Mouse (Mus musculus) neutrophil, adult 65 days (primary cell): ENCODE results near the gene Rgs17. TPM values are rescaled to one million over a fixed set of nuclear protein-coding genes. Genes with fewer than 3 reads are reported as not detected.

Experiments used
- total RNA-seq: library from RNA; stranded (reverse); gene quantifications from 2 replicates; pipeline ENCODE4 v1.2.4, GENCODE M21; 2023

The Rgs17 gene
- not detected in 2 replicates for total RNA-seq

DNA sequence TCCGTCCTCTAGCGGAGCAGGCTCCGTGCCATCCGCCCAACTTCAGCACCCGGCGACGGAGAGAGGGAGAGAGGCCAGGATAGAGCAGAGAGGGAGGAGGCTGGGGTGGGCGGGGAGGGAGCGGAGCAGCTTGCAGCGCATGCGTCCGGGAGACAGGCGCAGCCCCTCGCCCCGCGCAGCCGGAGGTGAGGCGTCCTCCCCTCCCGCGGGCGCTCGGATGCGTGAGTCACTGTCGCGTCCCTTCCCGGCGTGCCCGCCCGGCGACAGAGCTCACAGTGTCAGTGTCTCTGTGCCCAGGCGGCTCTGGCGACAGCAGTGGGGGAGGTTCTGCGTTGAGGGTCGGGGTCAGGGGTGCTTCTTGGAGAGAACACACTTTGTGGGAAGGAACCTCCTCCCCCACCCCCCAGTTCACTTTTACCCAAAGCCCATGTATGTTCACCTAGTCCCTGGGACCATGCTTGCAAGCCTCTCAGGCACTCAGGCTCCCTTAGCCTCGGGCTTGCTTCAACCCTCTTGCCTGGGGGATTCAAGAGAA is at the start of gene Rgs17:
Gene Rgs17 (minus strand): TSS at position 107 of the 535 bp plus-strand sequence.

DNA sequence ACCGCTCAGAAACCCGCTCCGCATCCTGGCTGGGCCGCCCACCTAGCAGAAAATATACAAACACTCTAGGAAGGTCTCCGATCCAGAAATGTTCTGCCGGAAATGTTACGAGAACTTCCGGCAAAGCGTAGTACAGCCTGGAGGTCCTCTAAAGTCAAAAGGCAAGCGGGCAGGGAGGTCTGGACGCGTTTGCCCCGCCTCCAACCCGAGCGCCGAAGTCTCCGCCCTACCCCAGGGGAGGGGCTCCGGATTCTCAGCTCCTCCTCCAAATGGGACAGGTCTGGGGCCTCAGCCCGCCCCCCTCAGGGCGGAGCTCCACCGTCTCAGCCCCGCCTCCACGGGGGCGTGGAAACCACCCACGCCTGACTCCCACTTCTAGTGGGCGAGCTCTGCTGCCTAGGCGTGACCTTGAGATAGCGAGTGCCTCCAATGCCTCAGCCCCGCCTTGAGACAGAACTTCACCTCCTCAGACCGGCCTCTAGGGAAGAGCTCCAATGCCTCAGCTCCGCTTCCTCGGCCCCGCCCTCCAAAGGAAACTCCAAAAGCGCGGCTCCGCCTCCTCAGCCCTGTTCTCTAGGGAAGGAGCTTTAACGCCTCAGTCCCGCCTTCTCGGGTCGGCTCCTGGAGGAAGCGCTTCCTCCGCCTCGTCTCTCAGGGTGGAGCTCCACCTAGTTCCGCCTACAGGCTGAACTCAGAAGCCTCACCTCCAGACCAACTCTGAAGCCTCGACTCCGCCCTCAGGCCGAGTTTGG is 98.3 kb downstream of the Rgs17 start, which contains the start of gene Mtrf1l:
Gene Mtrf1l (minus strand): TSS at position 171 of the 752 bp plus-strand sequence.

DNA sequence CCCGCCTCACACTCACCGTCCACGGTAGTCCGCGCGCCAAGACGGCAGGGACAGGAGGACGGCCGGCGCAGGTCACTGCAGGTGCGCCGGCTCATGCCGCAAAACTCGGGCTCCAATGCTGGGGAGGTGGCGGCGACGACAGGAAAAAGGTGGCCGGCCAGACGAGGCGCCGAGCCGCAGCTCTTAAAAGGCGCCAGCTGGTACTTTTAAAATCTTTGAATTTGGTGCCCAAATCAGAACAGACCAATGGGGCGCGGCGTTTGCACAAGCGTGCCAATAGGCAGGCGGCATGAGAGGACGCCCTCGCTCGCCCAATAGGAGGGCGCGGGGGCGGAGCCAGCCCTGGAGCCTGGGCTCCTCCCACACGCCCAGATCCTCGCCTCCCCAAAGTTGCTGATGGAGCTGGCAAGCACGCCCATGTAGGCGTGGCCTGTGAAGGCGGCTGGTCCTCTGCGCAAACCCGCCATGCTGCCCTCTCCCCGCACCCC is 116.9 kb downstream of the Rgs17 start, which contains the start of gene Fbxo5:
Gene Fbxo5 (minus strand): TSS at position 358 of the 488 bp plus-strand sequence.

Other genes starting within 250 kb of the Rgs17 start
- gene Fbxo5, start 116.8 kb downstream of the Rgs17 start, total RNA-seq: 27.6 and 30.3 TPM in 2 replicates
- gene Mtrf1l, start 98.5 kb downstream of the Rgs17 start, total RNA-seq: 6.6 and 10.2 TPM in 2 replicates